Mouse (Mus musculus): ENCODE measurements at regions not wholly inside any gene's neighbourhood (a gene's known extent, or its start where the extent isn't known, plus 50 kb on each side); places are given as distances from the start of the nearest gene placed in this dataset.
A peak's percentile ranks its signal among the peaks of the same experiment; 100 is the strongest.

GRCm38 (mm10) chr3:41234994-41235393 is 152.1 kb upstream of the Pgrmc2 start:
- no peak for DNase-seq (ENCODE audit: low spot score in 2 of 2)

- no peak for DNase-seq (ENCODE audit: low spot score in 2 of 2)
Measured at GRCm38 (mm10) chr3:41234191-41234590, 151.3 kb upstream of the Pgrmc2 start.

GRCm38 (mm10) chr3:41233439-41233838 is 150.6 kb upstream of the Pgrmc2 start:
- DNase-seq (ENCODE audit: low spot score in 2 of 2): no peak

GRCm38 (mm10) chr3:41230961-41231377 is 148.1 kb upstream of the Pgrmc2 start:
- DNase-seq (ENCODE audit: low spot score in 2 of 2): no peak

GRCm38 (mm10) chr3:41229493-41229892 is 146.6 kb upstream of the Pgrmc2 start:
- no peak for DNase-seq (ENCODE audit: low spot score in 2 of 2)

GRCm38 (mm10) chr3:41228536-41228935 is 145.7 kb upstream of the Pgrmc2 start:
- DNase-seq (ENCODE audit: low spot score in 2 of 2): peak; percentile 32 to 35

GRCm38 (mm10) chr3:41220746-41221145 is 137.9 kb upstream of the Pgrmc2 start:
- no peak for DNase-seq (ENCODE audit: low spot score in 2 of 2)

- no peak for DNase-seq (ENCODE audit: low spot score in 2 of 2)
Measured at GRCm38 (mm10) chr3:41217770-41218169, 134.9 kb upstream of the Pgrmc2 start.

- no peak for DNase-seq (ENCODE audit: low spot score in 2 of 2)
Measured at GRCm38 (mm10) chr3:41213533-41213932, 130.7 kb upstream of the Pgrmc2 start.

GRCm38 (mm10) chr3:41210333-41210732 is 127.5 kb upstream of the Pgrmc2 start:
- no peak for DNase-seq (ENCODE audit: low spot score in 2 of 2)

GRCm38 (mm10) chr3:41202895-41203294 is 120.0 kb upstream of the Pgrmc2 start:
- no peak for DNase-seq (ENCODE audit: low spot score in 2 of 2)

- no peak for DNase-seq (ENCODE audit: low spot score in 2 of 2)
Measured at GRCm38 (mm10) chr3:41201782-41202181, 118.9 kb upstream of the Pgrmc2 start.

GRCm38 (mm10) chr3:41200026-41200425 is 117.2 kb upstream of the Pgrmc2 start:
- DNase-seq (ENCODE audit: low spot score in 2 of 2): no peak

GRCm38 (mm10) chr3:41198216-41198976 is 115.5 kb upstream of the Pgrmc2 start:
- DNase-seq (ENCODE audit: low spot score in 2 of 2): peak in 1 of 2 experiments; percentile 24

GRCm38 (mm10) chr3:41195113-41195975 is 112.5 kb upstream of the Pgrmc2 start:
- peak in 1 of 2 experiments; percentile 40 for DNase-seq (ENCODE audit: low spot score in 2 of 2)

GRCm38 (mm10) chr3:41194311-41195112 is 111.7 kb upstream of the Pgrmc2 start:
- no peak for DNase-seq (ENCODE audit: low spot score in 2 of 2)

- DNase-seq (ENCODE audit: low spot score in 2 of 2): no peak
Measured at GRCm38 (mm10) chr3:41185305-41186097, 102.7 kb upstream of the Pgrmc2 start.

GRCm38 (mm10) chr3:41184375-41184774 is 101.5 kb upstream of the Pgrmc2 start:
- DNase-seq (ENCODE audit: low spot score in 2 of 2): no peak

GRCm38 (mm10) chr3:41182900-41183595 is 100.2 kb upstream of the Pgrmc2 start:
- DNase-seq (ENCODE audit: low spot score in 2 of 2): no peak

All from layer of hippocampus, postnatal 14 days (tissue).